Mouse (Mus musculus) gastrocnemius, adult 18-20 months (tissue): ENCODE measurements at regions not wholly inside any gene's neighbourhood (a gene's known extent, or its start where the extent isn't known, plus 50 kb on each side); places are given as distances from the start of the nearest gene placed in this dataset.
A peak's percentile ranks its signal among the peaks of the same experiment; 100 is the strongest.

ENCODE experiments used
- DNase-seq: peaks from one replicate; pipeline ENCODE4 v3.0.0; 2021; ENCODE audit warnings: low spot score

GRCm38 (mm10) chr16:78877941-78878340 is 52.8 kb upstream of the Chodl start:
- DNase-seq = no peak

- no peak for DNase-seq
Measured at GRCm38 (mm10) chr16:78859006-78859405, 71.7 kb upstream of the Chodl start.

GRCm38 (mm10) chr16:78830957-78831356 is 99.8 kb upstream of the Chodl start:
- DNase-seq = peak; percentile 24

DNA sequence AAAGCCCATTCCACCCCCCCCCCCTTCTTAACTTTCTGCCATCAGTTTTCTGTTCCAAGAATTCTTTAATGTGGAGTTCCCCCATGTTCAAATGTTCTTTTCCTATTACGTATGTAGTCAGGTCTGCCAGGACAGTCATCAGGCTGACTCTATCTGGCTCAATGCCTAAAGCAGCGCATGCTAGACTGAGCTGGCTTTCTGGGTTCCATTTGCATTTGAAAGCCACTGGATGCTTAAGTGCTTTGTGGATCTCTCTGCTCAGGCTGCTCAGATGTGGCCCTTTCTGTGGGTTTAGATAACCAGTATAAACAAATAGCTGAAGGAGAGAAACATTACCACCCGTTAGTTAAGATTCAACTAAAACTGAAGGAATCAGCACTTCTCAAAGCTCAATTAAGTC is 103.0 kb upstream of the Chodl start:
- no peak for DNase-seq

DNA sequence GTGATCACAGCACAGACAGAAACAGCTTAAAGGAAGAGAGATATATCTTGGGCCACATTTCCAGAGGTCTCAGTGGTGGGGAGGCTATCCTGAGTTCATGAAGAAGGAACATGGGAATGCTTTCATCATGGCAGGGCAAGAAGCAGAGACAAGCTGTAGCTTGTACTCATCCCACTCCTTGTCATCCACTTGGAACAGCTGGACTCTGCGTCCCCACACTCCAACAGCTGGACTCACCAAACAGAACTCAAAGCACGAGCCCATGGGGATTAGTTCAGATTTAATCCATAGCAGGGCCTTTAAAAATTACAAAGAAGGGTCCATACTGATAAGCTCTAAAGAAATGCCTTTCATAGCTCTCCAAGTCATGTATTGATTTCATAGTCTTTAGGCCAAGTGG is 140.7 kb upstream of the Chodl start:
- no peak for DNase-seq

- no peak for DNase-seq
Measured at GRCm38 (mm10) chr16:78759226-78759625, 171.5 kb upstream of the Chodl start.

- no peak for DNase-seq
Measured at GRCm38 (mm10) chr16:78737902-78738301, 161.4 kb upstream of the D16Ertd472e start.

DNA sequence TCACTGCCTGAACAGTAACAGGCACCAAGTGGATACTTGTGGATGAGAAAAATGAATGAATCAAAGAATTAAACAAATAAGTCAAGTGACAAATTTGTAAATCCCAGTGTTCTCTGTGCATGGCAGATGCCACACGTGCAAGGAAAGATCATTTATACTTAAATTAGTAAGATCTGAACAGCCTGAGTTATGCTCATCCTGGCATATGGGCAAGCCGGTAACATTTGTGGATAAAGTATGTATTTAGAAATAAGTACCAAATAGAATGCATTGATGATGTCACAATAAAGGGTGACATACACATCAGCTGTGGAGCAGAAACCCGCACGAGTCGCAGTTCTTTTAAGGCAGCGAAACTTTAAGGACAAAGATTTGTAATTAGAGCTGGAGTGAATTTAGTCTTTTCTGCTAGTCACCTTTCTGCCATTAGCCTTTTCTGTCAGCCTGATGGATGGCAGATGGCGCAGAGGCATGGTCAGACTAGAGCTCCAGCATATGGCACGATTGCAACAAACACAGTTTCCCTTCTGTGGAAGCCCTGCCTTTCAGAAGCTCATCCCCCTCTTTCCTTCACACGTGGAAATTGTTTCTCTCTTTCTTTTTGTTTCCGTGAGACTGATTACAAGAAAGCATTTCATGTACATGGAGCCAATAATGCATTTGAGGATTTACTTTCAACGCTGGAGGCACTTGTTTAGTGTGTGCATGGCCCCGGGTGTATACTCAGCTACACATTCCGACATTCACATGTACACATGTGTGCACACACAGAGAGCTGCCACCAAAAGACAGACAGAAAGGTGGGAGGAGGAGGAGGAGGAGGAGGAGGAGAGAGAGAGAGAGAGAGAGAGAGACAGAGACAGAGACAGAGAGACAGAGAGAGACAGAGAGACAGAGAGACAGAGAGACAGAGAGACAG is 154.3 kb upstream of the D16Ertd472e start:
- DNase-seq = no peak

GRCm38 (mm10) chr16:78725541-78725940 is 149.0 kb upstream of the D16Ertd472e start:
- DNase-seq = no peak

DNA sequence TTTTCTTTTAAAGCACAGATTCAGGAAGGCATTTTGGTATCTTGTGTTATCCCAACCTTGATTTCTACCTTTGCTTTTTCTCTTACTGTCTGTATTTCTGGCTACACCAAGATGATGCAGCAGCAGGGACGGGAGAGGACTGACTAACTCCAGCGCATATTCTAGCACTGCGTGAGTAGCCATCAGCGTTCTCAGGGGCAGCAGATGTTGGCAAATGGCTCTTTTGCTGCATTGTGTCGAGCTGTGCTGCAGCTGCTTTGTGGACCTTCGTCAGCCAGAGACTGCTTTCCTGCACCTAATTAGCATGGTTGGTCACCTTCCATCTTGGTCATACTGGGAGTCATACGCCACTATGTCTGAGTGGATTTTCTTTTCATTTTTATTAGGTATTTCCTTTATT is 133.4 kb upstream of the D16Ertd472e start:
- no peak for DNase-seq

DNA sequence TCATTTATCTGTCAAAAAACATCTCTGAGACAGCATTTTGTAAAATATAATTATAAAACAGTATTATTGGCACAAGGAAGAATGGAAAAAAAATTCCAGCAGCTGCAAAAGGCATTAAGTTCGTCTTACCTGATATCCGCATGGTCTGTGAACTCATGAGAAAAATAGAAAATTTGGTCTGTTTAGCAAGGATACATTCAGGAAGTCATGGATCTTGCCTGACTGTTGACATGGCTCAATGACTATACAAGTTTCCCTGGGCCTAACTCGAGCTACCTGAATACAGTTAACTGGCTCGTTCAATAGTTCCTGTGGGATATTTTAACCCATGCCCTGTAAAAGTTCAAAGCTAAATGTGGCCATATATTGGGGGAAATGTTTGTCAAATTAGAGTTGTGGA is 131.1 kb upstream of the D16Ertd472e start:
- DNase-seq = no peak

- no peak for DNase-seq
Measured at GRCm38 (mm10) chr16:78707165-78707564, 130.7 kb upstream of the D16Ertd472e start.

GRCm38 (mm10) chr16:78697514-78698209 is 121.2 kb upstream of the D16Ertd472e start:
- DNase-seq = no peak

DNA sequence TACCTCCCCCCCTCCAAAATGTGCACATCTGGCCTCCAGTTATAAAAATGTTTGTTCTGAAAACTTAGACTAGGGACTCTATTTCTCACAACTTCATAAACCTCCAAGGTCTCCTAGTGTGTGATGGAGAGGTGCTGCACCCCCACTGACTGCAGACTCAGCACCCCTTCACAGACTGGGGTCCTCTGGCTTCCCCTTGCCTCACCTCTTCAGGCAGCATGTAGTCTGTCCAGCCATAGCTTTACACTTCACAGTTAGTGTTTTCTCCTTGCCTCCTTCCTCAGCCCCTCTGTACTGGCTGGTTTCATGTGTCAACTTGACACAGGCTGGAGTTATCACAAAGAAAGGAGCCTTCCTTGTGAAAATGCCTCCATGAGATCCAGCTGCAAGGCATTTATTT is 111.7 kb upstream of the D16Ertd472e start:
- no peak for DNase-seq

DNA sequence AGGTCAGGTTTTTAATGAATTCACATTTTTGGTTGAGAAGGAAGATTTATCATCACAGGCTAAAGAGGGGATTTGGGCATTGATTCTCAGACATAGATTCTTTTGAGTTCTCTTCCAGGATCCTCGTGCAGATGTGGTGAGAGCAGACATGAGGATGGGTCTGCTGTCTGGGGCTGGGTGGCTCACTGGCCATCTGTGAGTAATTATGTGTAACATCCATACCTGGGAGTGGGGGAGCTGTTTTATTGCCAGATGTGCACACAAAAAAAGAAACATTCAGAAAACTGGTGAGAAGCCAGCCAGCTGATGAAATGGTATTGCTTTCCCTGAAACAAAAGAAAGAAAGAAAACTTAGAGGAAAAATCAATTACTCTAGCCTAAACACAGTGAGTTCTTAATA is 108.7 kb upstream of the D16Ertd472e start:
- DNase-seq = no peak

- DNase-seq = no peak
Measured at GRCm38 (mm10) chr16:78684031-78684430, 107.5 kb upstream of the D16Ertd472e start.

GRCm38 (mm10) chr16:78661126-78661525 is 84.6 kb upstream of the D16Ertd472e start:
- DNase-seq = no peak

- no peak for DNase-seq
Measured at GRCm38 (mm10) chr16:78644710-78645109, 68.2 kb upstream of the D16Ertd472e start.

GRCm38 (mm10) chr16:78641717-78642116 is 65.2 kb upstream of the D16Ertd472e start:
- DNase-seq = no peak

GRCm38 (mm10) chr16:78641205-78641604 is 64.7 kb upstream of the D16Ertd472e start:
- no peak for DNase-seq

DNA sequence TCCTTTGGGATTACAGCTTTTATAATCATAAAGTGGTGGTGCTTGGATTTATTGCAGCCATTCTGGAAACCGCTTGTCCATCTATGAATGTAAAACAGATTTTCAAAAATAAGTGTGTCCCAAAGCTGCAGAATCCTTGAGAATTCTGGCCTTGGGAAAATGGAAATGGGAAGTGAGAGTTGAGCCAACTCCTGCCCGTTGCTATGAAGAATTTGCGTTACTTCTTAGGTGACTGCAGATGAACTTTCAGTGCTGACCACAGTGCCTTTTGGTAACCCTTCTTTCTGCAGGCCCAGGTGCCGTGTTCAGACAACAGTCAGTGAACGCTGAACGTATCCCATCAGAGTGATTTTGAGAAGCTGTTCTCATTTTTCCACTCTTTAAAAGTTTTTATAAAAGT is 60.9 kb upstream of the D16Ertd472e start:
- DNase-seq = no peak

DNA sequence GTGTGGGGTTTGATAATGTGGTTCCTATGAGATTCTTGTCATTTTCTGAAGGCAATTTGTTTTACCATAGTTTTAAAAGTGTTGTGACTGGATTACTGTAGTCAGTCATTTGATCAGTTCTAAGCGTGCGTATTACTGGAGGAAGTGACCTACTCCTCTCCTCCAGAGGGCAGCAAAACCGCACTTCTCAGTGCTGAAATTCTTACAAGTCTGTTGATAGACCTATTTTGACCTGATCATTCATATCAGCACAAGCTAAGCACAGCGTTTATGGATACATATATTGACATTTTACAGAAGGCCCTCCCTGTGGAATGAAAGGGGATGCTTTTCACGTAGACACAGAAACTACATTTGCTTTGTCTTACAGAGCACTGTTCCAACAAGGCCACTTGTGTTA is 60.5 kb upstream of the D16Ertd472e start:
- peak; percentile 25 for DNase-seq

DNA sequence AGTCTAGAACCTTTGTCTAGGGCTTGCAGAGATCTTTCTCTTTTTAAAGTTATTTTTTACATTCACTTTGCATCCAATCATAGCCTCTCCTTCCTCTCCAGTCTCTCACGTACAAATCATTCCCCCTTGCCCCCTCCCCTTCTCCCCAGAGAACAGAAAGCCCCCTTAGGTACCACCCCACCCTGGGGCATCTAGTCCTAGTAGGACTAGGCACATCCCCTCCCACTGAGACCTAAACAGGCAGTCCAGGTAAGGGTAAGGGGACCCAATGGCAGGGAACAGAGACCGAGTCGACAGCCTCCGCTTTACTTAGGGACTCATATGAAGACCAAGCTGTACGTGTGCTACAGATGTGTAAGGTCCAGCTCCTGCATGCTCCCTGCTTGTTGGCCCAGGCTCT is 59.3 kb upstream of the D16Ertd472e start:
- DNase-seq = no peak
